Mouse (Mus musculus) brain, embryonic 14.5 days (tissue): ENCODE measurements around the gene Olfr640. TPM values are rescaled to one million over a fixed set of nuclear protein-coding genes. Genes with fewer than 3 reads are reported as not detected.

Experiments
- DNase-seq: peaks from one replicate; pipeline ENCODE4 v3.0.0-alpha.2; 2011; ENCODE audit warnings: low read depth
- CTCF ChIP-seq: fragments of 200-500 bp; IDR thresholded peaks from 2 replicates; pipeline ENCODE4 v1.5.1; 2012; ENCODE audit warnings: inconsistent platforms, mild to moderate bottlenecking, moderate library complexity, borderline replicate concordance; ENCODE audit not compliant: insufficient read depth, insufficient read length; ENCODE audit errors: extremely low read depth
- POLR2A ChIP-seq: fragments of 200-500 bp; IDR thresholded peaks from 2 replicates; pipeline ENCODE4 v1.6.1; 2012; ENCODE audit warnings: mild to moderate bottlenecking, inconsistent platforms, borderline replicate concordance; ENCODE audit not compliant: poor library complexity, insufficient read depth, insufficient read length, severe bottlenecking; ENCODE audit errors: extremely low read depth
- polyA plus RNA-seq: library from polyadenylated mRNA; depleted of rRNA; stranded (reverse); fragments of >200 nt; gene quantifications from 2 replicates; pipeline ENCODE4 v1.2.3, GENCODE M21; 2012; rRNA removed

Olfr640 gene
- polyA plus RNA-seq, result not detected in 2 replicates

DNA sequence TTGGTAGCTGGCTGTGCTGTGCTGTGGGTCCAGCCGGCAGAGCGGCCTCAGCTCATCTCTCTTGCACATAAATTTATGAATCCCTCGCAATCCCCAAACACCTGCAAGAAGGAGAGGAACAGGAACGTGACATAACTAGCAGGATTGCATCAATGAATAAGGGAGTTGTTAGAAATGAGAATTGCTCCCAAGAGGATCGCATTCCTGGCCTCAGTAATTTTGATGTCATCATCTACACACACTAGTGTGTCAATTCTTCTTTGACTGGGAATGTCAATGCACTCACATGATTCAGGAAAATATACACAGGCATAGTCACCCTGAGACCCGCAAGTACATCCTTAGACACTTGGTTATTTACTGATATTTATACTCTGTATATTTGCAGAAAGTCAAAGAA is at the start of gene Olfr640:
Olfr640 (minus strand) TSS at position 101 of the 400 bp plus-strand sequence.
- DNase-seq, result no peak
- no peak for TF ChIP-seq CTCF
- TF ChIP-seq POLR2A, result no peak

DNA sequence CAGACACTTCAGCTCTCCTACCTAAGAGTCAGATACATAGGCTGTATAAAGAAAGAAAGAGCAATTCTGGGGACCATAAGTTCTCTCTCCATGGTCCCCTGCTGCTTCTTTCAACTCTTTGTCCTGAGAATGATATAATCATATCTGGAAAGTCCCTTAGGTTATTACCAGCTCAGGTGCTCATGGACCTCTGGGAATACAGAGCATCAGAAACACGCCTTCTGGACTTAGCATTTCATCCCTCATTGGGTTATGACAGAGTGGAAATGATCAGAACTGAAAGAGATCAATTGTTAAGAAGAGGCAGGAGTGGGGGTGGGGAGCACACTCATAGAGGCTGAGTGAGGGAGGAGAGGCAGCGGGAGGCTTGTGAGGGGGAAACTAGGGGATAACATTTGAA is 46.4 kb upstream of the Olfr640 start, which contains the start of gene Olfr644:
Olfr644 (minus strand) TSS at position 101 of the 400 bp plus-strand sequence.
- no peak for TF ChIP-seq POLR2A
- no peak for TF ChIP-seq CTCF
- no peak for DNase-seq

GRCm38 (mm10) chr7:104061345-104061744 is 36.0 kb upstream of the Olfr640 start, which contains the start of gene 4930516K23Rik:
4930516K23Rik (minus strand) TSS chr7:104061445.
- no peak for DNase-seq
- no peak for TF ChIP-seq CTCF
- no peak for TF ChIP-seq POLR2A

- TF ChIP-seq CTCF (no peak), POLR2A (no peak)
- no peak for DNase-seq
These were observed 33.8 kb upstream of the Olfr640 start for GRCm38 (mm10) chr7:104059215-104059614.

GRCm38 (mm10) chr7:104052566-104052965 is 27.2 kb upstream of the Olfr640 start, which contains the start of gene Olfr642:
Olfr642 (minus strand) TSS chr7:104052666.
- DNase-seq, result no peak
- no peak for TF ChIP-seq POLR2A
- no peak for TF ChIP-seq CTCF

- TF ChIP-seq POLR2A (no peak), CTCF (no peak)
These were observed 25.4 kb upstream of the Olfr640 start for GRCm38 (mm10) chr7:104050745-104051144.

DNA sequence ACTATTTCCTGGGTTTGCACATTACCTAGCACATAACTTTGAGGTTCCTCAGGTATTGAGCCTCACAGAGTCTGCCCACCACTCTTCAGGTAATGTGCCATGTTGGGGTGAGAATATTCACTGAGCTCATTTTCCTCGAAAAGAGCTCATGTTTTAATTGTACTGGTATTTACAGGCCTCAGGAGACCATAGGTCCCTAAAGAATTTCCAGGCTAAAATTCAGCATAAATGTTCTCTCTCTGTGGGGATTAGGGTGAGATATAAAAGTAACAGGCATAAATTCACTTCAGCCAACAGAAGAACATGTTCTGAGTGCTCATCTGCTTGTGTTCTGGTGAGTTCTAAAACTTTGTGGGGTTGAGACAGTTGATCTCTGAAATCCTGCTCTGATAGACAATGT is 9.8 kb upstream of the Olfr640 start, which contains the start of gene Olfr641:
Olfr641 (plus strand) TSS at position 301 of the 400 bp plus-strand sequence.
- no peak for DNase-seq
- TF ChIP-seq CTCF (no peak), POLR2A (no peak)

More at GRCm38 (mm10) chr7:104050745-104051144, 25.4 kb upstream of the Olfr640 start:
- no peak for DNase-seq

DNA sequence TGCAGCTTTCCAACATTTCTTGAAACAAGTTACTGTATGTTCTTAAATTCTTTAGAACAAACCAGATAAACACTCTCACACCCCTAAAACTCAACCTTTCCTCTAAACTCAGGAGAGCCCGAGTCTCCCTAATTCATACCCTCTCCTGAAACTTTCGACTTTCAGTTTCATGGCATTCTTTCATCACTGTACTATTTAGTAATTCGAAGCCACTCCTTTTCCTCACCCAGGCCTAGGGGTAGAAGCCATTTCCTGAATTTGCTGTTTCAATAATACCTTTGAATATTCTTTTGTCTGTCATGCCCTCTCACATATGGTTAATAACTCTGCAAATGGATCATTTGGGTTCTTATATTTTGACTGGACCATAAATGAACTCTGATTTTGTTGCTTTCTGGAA is 1.6 kb upstream of the Olfr640 start:
- DNase-seq, result no peak
- TF ChIP-seq POLR2A (no peak), CTCF (no peak)

DNA sequence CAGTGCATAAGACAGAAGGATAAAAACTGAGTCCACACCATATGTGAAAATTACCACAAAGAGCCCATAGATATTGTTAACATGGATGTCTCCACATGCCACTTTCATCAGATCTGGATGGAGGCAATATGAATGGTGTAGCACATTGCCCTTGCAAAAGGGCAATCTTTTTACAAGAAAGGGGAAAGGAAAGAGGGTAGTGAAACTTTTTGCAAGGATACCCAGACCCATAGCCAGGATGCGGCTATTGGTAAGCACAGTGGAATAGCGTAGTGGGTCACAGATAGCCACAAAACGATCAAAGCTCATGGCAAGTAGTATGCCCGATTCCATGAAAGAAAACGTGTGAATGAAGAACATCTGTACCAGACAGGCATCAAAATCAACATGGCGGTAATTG is 3.7 kb downstream of the Olfr640 start:
- no peak for DNase-seq
- TF ChIP-seq CTCF, result no peak
- TF ChIP-seq POLR2A, result no peak

GRCm38 (mm10) chr7:104018953-104019352 is 6.4 kb downstream of the Olfr640 start:
- no peak for DNase-seq
- TF ChIP-seq CTCF, result no peak
- no peak for TF ChIP-seq POLR2A

DNA sequence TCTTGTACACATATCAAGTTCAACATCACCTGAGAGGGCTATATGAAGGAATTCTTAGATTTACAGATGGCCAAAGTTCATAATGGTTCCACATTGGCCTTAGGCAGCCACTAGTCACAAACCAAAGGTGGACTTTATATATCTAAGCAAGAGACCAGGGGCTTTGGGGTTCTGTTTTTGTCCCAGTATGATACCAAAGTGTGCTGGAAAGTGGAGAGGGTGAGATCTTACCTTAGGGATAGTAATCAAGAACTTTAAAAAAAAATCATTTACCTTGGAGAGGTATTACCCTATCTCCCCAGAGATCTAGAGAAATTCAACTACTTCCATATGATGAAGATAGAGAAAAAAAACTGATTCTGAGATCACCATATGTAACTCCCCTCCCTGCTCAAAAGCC is 8.2 kb downstream of the Olfr640 start, which contains the start of gene Olfr639:
Olfr639 (minus strand) TSS at position 101 of the 400 bp plus-strand sequence.
- DNase-seq, result no peak
- TF ChIP-seq CTCF, result no peak
- TF ChIP-seq POLR2A, result no peak

DNA sequence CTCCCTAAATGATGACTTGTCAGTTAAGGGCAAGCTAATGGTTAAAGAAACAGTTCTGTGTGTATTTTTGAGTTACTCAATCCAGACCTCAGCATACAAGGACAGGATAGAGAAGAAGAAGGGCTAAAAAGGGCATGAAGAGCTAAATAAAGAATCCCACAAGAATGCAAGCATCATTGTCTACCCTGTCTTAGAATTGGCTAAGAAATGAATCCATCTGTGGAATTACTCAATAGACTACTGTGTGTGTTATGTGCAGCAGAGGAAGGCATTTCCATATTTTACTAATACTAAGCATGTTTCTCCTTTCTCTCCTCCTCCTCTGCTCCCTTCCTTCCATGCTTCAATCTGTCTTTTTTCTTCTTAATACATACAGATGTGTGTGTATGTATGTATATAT is 26.2 kb downstream of the Olfr640 start:
- TF ChIP-seq POLR2A, result no peak
- no peak for TF ChIP-seq CTCF
- DNase-seq, result no peak

GRCm38 (mm10) chr7:103998446-103998845 is 26.9 kb downstream of the Olfr640 start, which contains the start of gene Olfr638:
Olfr638 (plus strand) TSS chr7:103998746.
- no peak for DNase-seq
- TF ChIP-seq CTCF (no peak), POLR2A (no peak)
